In the genomic region with DNA sequence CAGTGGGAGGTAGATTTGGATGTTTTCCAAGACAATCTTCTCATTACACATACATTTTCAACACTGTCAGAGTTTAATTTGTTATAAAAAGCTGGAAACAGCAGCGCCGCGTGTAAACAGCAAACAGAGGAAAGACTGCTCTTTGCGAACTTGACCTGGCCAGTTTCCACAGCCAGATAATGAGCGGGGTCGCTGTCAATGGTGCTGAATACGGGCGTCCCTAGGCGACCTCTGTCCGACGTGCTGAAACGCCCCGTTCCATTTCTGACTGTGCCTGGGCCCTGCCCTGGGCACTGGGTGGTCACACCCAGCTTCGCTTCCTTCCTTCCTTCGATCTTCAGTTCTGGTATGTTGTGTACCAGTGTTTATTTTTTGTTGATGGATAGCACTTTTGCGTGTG, we compare ENCODE assay signal across 7 mouse cellular contexts. TPM values are rescaled to one million over a fixed set of nuclear protein-coding genes. Genes with fewer than 3 reads are reported as not detected.
DNase-seq lines count a peak whose midpoint lies in the region; ATAC-seq lines count a peak whose summit lies in the region.

No protein-coding gene starts in this region.

- no peak overlapping the region for H3K4me2 ChIP-seq in lung, embryonic 16.5 days (ENCODE audit: low read depth, low read length)

- H3K4me3 ChIP-seq in lung, embryonic 16.5 days (ENCODE audit: low read length) = no peak overlapping the region

- H3K27me3 ChIP-seq in lung, embryonic 16.5 days (ENCODE audit: control insufficient read depth, insufficient read depth, low read depth, low read length) = no peaks in the 10 kb centered on the region; the same call in 1 of the 2 replicates

- no peaks in the 10 kb centered on the region for H3K9me3 ChIP-seq in lung, embryonic 16.5 days (ENCODE audit: control insufficient read depth, low read length)

- no peaks in the 10 kb centered on the region for H3K36me3 ChIP-seq in lung, embryonic 16.5 days (ENCODE audit: control insufficient read depth, insufficient read depth, low read length)

- DNase-seq in thymus, postnatal 4 days = peak; percentile 44
- DNase-seq in thymus, postnatal 36 days = no peak
- peak; percentile 25 for DNase-seq in c-Kit-positive CD71-positive TER-119-negative erythroid progenitor cells, embryonic 14.5 days (ENCODE audit: low read depth)
- DNase-seq in kidney, adult 18-20 months = peak; percentile 30
- peak; percentile 54 for DNase-seq in urinary bladder, postnatal 25 days (ENCODE audit: low spot score)
- no peak for DNase-seq in thymus, postnatal 14 days

- H3K9ac ChIP-seq in lung, embryonic 16.5 days (ENCODE audit: low read length) = no peak overlapping the region

- H3K4me1 ChIP-seq in lung, embryonic 16.5 days (replicated peaks; ENCODE audit: control insufficient read depth, insufficient read depth, low read length) = no peaks in the 10 kb centered on the region

- H3K27ac ChIP-seq in lung, embryonic 16.5 days (ENCODE audit: low read length) = no peak overlapping the region

- ATAC-seq in lung, embryonic 16.5 days (ENCODE audit: low read depth) = peak; percentile 60

- WGBS in lung, embryonic 16.5 days = 6% methylated on average over 16 of the region's 16 CpGs

RNA-seq across cellular contexts. Expression of gene Disp3, which starts 58.1 kb away (rescaled TPM):
- polyA plus RNA-seq in lung, embryonic 16.5 days (2015; fragmentation: Nextera tagmentation; extraction: Ambion mirVana) = 0.04 and 0.08 TPM in 2 replicates

Comparison
In these comparisons a context has a peak if more than half of its experiments do, and no peak if none do; other contexts are left out.
1. DNase-seq: peak in thymus, postnatal 4 days (single experiment), c-Kit-positive CD71-positive TER-119-negative erythroid progenitor cells, embryonic 14.5 days (single experiment), kidney, adult 18-20 months (single experiment) and urinary bladder, postnatal 25 days (single experiment); none in thymus, postnatal 36 days (0 of 2) and thymus, postnatal 14 days (single experiment).